In genomic region chr7:35686216-35686615, GRCm38 (mm10) we compare ENCODE assay signal across 9 mouse cellular contexts. TPM values are rescaled to one million over a fixed set of nuclear protein-coding genes. Genes with fewer than 3 reads are reported as not detected.
A peak's percentile ranks its signal among the peaks of the same experiment; 100 is the strongest.
DNase-seq lines count a peak whose midpoint lies in the region; ATAC-seq and TF ChIP-seq lines count a peak whose summit lies in the region.
"Had no signal": no experiment of that assay in that cellular context is flagged by ENCODE, and none has a peak within 500 bp of the region (broad histone marks: within the 10 kb centered on the region; RNA-seq: fewer than 3 reads in every experiment).

No protein-coding gene starts in this region.

- no peak overlapping the region for H3K9ac ChIP-seq in hindbrain, embryonic 13.5 days
- no peak overlapping the region for H3K9ac ChIP-seq in hindbrain, embryonic 12.5 days
- H3K9ac ChIP-seq in ES-E14 (ENCODE audit: insufficient read depth, low read depth, low read length, poor library complexity, severe bottlenecking), result peak overlapping the region; percentile 36; the same call in 1 of the 2 replicates
- no peak overlapping the region for H3K9ac ChIP-seq in liver, embryonic 13.5 days
- H3K9ac ChIP-seq: neural tube, embryonic 12.5 days had no signal

- H3K27me3 ChIP-seq in hindbrain, embryonic 13.5 days, result no peaks in the 10 kb centered on the region
- no peaks in the 10 kb centered on the region for H3K27me3 ChIP-seq in hindbrain, embryonic 12.5 days
- no peaks in the 10 kb centered on the region for H3K27me3 ChIP-seq in liver, embryonic 13.5 days
- H3K27me3 ChIP-seq: neural tube, embryonic 12.5 days had no signal

- H3K36me3 ChIP-seq in hindbrain, embryonic 13.5 days, result peaks cover 17% of the 10 kb centered on the region
- H3K36me3 ChIP-seq in hindbrain, embryonic 12.5 days, result peaks cover 8% of the 10 kb centered on the region; the same call in 1 of the 2 replicates
- peaks cover 3% of the 10 kb centered on the region; the same call in 1 of the 2 replicates for H3K36me3 ChIP-seq in ES-E14 (ENCODE audit: control insufficient read depth, insufficient read depth, low read length, poor library complexity, severe bottlenecking)
- H3K36me3 ChIP-seq in liver, embryonic 13.5 days, result peaks cover 5% of the 10 kb centered on the region; the same call in 1 of the 2 replicates

- no peak for TF ChIP-seq CTCF in gastrocnemius, adult 2 months (IDR thresholded peaks at IDR 0.05)

- no peak overlapping the region for H3K4me3 ChIP-seq in hindbrain, embryonic 13.5 days
- no peak overlapping the region for H3K4me3 ChIP-seq in hindbrain, embryonic 12.5 days
- peak overlapping the region; percentile 13; a peak in 2 of 4 replicates for H3K4me3 ChIP-seq in ES-E14 (ENCODE audit: insufficient read depth in 1 of 2, low read depth in 1 of 2, low read length in 2 of 2, poor library complexity in 1 of 2, severe bottlenecking in 1 of 2)
- H3K4me3 ChIP-seq in gastrocnemius, adult 2 months, result peak overlapping the region; percentile 56
- no peak overlapping the region for H3K4me3 ChIP-seq in liver, embryonic 13.5 days (replicated peaks)
- H3K4me3 ChIP-seq: neural tube, embryonic 12.5 days had no signal

- WGBS in hindbrain, embryonic 13.5 days, result 72% methylated on average over 11 of the region's 11 CpGs
- 72% methylated on average over 11 of the region's 11 CpGs for WGBS in hindbrain, embryonic 12.5 days
- WGBS in liver, embryonic 13.5 days (ENCODE audit: insufficient replicate concordance), result 47% methylated on average over 11 of the region's 11 CpGs

- DNase-seq in ES-E14 (ENCODE audit: low read depth, low spot score), result no peak
- peak; percentile 53 for DNase-seq in gastrocnemius, adult 2 months
- no peak for DNase-seq in liver, embryonic 13.5 days
- no peak for DNase-seq in cerebellum, adult 9-10 months
- DNase-seq in right cerebral cortex, postnatal 25 days, result no peak
- no peak for DNase-seq in adrenal gland, adult 8-10 months

- H3K4me1 ChIP-seq in hindbrain, embryonic 13.5 days (replicated peaks), result peaks cover 32% of the 10 kb centered on the region
- H3K4me1 ChIP-seq in hindbrain, embryonic 12.5 days, result peaks cover 22% of the 10 kb centered on the region
- peaks cover 0 to 6% of the 10 kb centered on the region in 2 experiments; a peak in 1 of 4 replicates for H3K4me1 ChIP-seq in ES-E14 (ENCODE audit: control insufficient read depth in 2 of 2, insufficient read depth in 2 of 2, low read length in 2 of 2, poor library complexity in 1 of 2)
- peaks cover 18% of the 10 kb centered on the region for H3K4me1 ChIP-seq in liver, embryonic 13.5 days (replicated peaks)
- H3K4me1 ChIP-seq: neural tube, embryonic 12.5 days had no signal

- no peaks in the 10 kb centered on the region for H3K9me3 ChIP-seq in hindbrain, embryonic 13.5 days
- no peaks in the 10 kb centered on the region for H3K9me3 ChIP-seq in hindbrain, embryonic 12.5 days (replicated peaks)
- no peaks in the 10 kb centered on the region for H3K9me3 ChIP-seq in ES-E14 (ENCODE audit: control insufficient read depth, insufficient read depth, low read depth, low read length)
- no peaks in the 10 kb centered on the region for H3K9me3 ChIP-seq in liver, embryonic 13.5 days (replicated peaks)
- H3K9me3 ChIP-seq: neural tube, embryonic 12.5 days had no signal

- ATAC-seq in hindbrain, embryonic 13.5 days (ENCODE audit: low FRiP score), result no peak
- ATAC-seq in hindbrain, embryonic 12.5 days (ENCODE audit: low FRiP score), result no peak
- no peak for ATAC-seq in liver, embryonic 13.5 days (ENCODE audit: low read depth)

- in situ Hi-C loops in ES-E14 (cut with MboI; ENCODE audit: low sequenced_read_pairs in 2 of 2, unreplicated experiment in 2 of 2), result no loop called here

- H3K27ac ChIP-seq in hindbrain, embryonic 13.5 days, result peak overlapping the region; percentile 59; the same call in 1 of the 2 replicates
- H3K27ac ChIP-seq in hindbrain, embryonic 12.5 days, result no peak overlapping the region
- H3K27ac ChIP-seq in ES-E14 (ENCODE audit: insufficient read depth, low read depth, low read length, poor library complexity, severe bottlenecking), result no peak overlapping the region
- H3K27ac ChIP-seq in gastrocnemius, adult 2 months, result peak overlapping the region; percentile 59
- no peak overlapping the region for H3K27ac ChIP-seq in liver, embryonic 13.5 days
- H3K27ac ChIP-seq: neural tube, embryonic 12.5 days had no signal

- intact Hi-C loops in gastrocnemius, adult 2 months (cut with DNase I), result loop anchor here (1.0 to 10.0 kb wide), 2 partner anchors 68 to 169 kb away; partner anchors contain the start of gene Dpy19l3

- H3K4me2 ChIP-seq in hindbrain, embryonic 13.5 days, result no peak overlapping the region
- H3K4me2 ChIP-seq in hindbrain, embryonic 12.5 days (replicated peaks), result no peak overlapping the region
- H3K4me2 ChIP-seq in liver, embryonic 13.5 days, result peak overlapping the region; percentile 43

TF ChIP-seq in ES-E14, 5 proteins besides CTCF, POLR2A, EP300 and RAD21:
- TF ChIP-seq ZNF384 (IDR thresholded peaks at IDR 0.05; ENCODE audit: low read depth, low read length) (no peak), CHD2 (IDR thresholded peaks at IDR 0.05; ENCODE audit: low read depth, low read length) (no peak), HCFC1 (IDR thresholded peaks at IDR 0.05; ENCODE audit: borderline replicate concordance, insufficient read depth, low read length) (no peak), ZC3H11A (IDR thresholded peaks at IDR 0.05; ENCODE audit: borderline replicate concordance, low read depth, low read length) (no peak), MAFK (IDR thresholded peaks at IDR 0.05; ENCODE audit: insufficient read depth, low read depth, low read length) (no peak)

RNA-seq across cellular contexts. Expression of gene Pdcd5, which starts 38.9 kb away (rescaled TPM):
- polyA plus RNA-seq in hindbrain, embryonic 13.5 days (2015; fragmentation: Nextera tagmentation; extraction: Ambion mirVana), result 245 and 251 TPM in 2 replicates
- 257 and 263 TPM in 2 replicates for polyA plus RNA-seq in hindbrain, embryonic 12.5 days (2016; fragmentation: Nextera tagmentation; extraction: Ambion mirVana)
- total RNA-seq in ES-E14 (2012; rRNA removed), result 127 and 164 TPM in 2 replicates
- 100 to 1,000 TPM; 150 to 159 TPM for total RNA-seq in gastrocnemius, adult 2 months (2021)
- 167 and 169 TPM in 2 replicates for polyA plus RNA-seq in liver, embryonic 13.5 days (2015; fragmentation: Nextera tagmentation; extraction: Ambion mirVana)
- 10 to 100 TPM; 50.4 to 60.7 (median 53.5) TPM for total RNA-seq in adrenal gland, adult 8-10 months (2022)

Comparison
In these comparisons a context has a peak if more than half of its experiments do, and no peak if none do; other contexts are left out.
1. H3K27ac ChIP-seq: peak in hindbrain, embryonic 13.5 days (single experiment) and gastrocnemius, adult 2 months (single experiment); none in hindbrain, embryonic 12.5 days (single experiment), ES-E14 (single experiment) and liver, embryonic 13.5 days (single experiment).
2. H3K4me3 ChIP-seq: peak in ES-E14 (2 of 2) and gastrocnemius, adult 2 months (single experiment); none in hindbrain, embryonic 13.5 days (single experiment), hindbrain, embryonic 12.5 days (single experiment) and liver, embryonic 13.5 days (single experiment).